9 mouse cellular contexts compared by ENCODE assay signal in the genomic region with DNA sequence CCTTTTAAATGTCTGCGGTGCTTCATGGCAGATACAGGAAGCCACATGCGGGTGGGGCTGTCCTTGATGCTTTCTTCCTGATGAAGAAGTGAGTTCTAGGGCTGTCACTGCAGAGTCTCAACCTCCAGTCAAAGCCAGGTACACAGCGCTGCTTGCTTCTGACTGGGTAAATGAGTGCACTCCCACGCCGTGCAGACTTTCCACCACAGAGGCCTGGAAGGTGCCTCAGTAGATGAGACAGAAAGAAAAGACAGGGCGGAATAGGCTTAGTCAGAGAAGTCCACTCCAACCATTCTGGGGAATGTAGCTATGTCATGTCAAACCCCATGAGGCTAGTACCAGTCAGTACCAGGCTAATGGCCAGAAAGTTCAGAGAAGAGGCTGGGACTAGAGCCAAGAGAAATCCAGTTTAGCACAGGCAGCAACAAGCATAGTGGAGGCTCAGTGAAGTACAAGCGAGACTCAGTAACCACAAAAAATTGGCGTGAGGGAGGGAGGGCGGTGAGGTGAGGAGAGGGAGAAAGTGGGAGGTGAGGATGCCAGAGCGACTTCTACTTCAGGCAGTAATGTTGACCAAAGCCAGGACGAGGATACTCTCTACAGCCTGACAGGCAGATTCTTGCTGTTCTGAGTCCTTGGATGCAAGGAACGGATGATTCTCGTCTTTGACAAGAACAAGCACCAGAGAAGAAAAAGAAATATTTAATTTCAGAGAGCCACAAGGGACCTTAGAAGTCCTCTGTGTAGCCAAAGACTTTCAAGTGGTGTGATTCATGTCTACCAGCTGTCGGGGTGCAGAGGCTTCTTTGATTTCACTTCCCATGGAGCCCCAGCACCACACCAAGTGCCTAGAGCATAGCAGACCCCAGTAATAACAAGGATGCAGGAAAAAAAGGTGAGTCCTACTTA.
DNase-seq lines count a peak whose midpoint lies in the region; ATAC-seq and TF ChIP-seq lines count a peak whose summit lies in the region.
"Had no signal": no experiment of that assay in that cellular context is flagged by ENCODE, and none has a peak within 500 bp of the region (broad histone marks: within the 10 kb centered on the region; RNA-seq: fewer than 3 reads in every experiment).

No protein-coding gene starts in this region.

- no peaks in the 10 kb centered on the region for H3K4me1 ChIP-seq in stomach, postnatal 0 days (replicated peaks; ENCODE audit: control insufficient read depth, insufficient read depth)

- H3K9me3 ChIP-seq in stomach, postnatal 0 days (ENCODE audit: control insufficient read depth, low read length): no peaks in the 10 kb centered on the region

- H3K36me3 ChIP-seq in stomach, postnatal 0 days (ENCODE audit: control insufficient read depth, insufficient read depth, low read length): no peaks in the 10 kb centered on the region

- no peak for TF ChIP-seq EP300 in stomach, postnatal 0 days (optimal IDR thresholded peaks at IDR 0.05)

- 67% methylated on average over 14 of the region's 14 CpGs for WGBS in stomach, postnatal 0 days

- no peak for TF ChIP-seq CTCF in stomach, postnatal 0 days (IDR thresholded peaks at IDR 0.05; ENCODE audit: low read depth)

- no peaks in the 10 kb centered on the region for H3K27me3 ChIP-seq in stomach, postnatal 0 days (ENCODE audit: control insufficient read depth, insufficient read depth, low read length)

- DNase-seq in cerebellum, adult 9-10 months: peak; percentile 25
- no peak for DNase-seq in cerebellum, adult 11-12 months
- peak; percentile 39 to 52 for DNase-seq in layer of hippocampus, adult 8-10 months (ENCODE audit: low spot score in 2 of 2)
- no peak for DNase-seq in layer of hippocampus, adult 9-10 months (ENCODE audit: low spot score)
- peak; percentile 95 for DNase-seq in fibroblast of lung, adult 2 months (ENCODE audit: low read depth)
- peak; percentile 23 to 49 for DNase-seq in left cerebral cortex, postnatal 10 days (ENCODE audit: extremely low spot score in 1 of 2, low spot score in 2 of 2)
- peak; percentile 17 for DNase-seq in stomach, postnatal 0 days (ENCODE audit: low spot score)
- no peak for DNase-seq in frontal cortex, postnatal 25 days (ENCODE audit: low spot score in 2 of 2)

- no peak for ATAC-seq in stomach, postnatal 0 days (ENCODE audit: low FRiP score, low TSS enrichment)

- no peak overlapping the region for H3K9ac ChIP-seq in stomach, postnatal 0 days (ENCODE audit: low read length)
- H3K9ac ChIP-seq: liver, embryonic 14.5 days had no signal

- intact Hi-C loops in left cerebral cortex, postnatal 10 days (cut with DNase I): no loop called here

- H3K4me2 ChIP-seq in stomach, postnatal 0 days (replicated peaks; ENCODE audit: low read depth): no peak overlapping the region

- no peak overlapping the region for H3K4me3 ChIP-seq in stomach, postnatal 0 days (ENCODE audit: low read depth, low read length)

- no peak overlapping the region for H3K27ac ChIP-seq in stomach, postnatal 0 days (replicated peaks)
- H3K27ac ChIP-seq: liver, embryonic 14.5 days had no signal

Comparison
In these comparisons a context has a peak if more than half of its experiments do, and no peak if none do; other contexts are left out.
1. DNase-seq: peak in cerebellum, adult 9-10 months (single experiment), layer of hippocampus, adult 8-10 months (2 of 2), fibroblast of lung, adult 2 months (single experiment), left cerebral cortex, postnatal 10 days (2 of 2) and stomach, postnatal 0 days (single experiment); none in cerebellum, adult 11-12 months (single experiment), layer of hippocampus, adult 9-10 months (single experiment) and frontal cortex, postnatal 25 days (0 of 2).